Mouse (Mus musculus) small intestine, adult 2 months (tissue): Measurements from ENCODE around the gene Fbxo9.

Experiments used
- CTCF ChIP-seq: fragments of 200-500 bp; IDR thresholded peaks from 2 replicates; pipeline ENCODE4 v1.5.1; 2012; ENCODE audit warnings: low read depth, mild to moderate bottlenecking, control low read depth, inconsistent platforms, low read length, moderate library complexity, mixed read lengths; ENCODE audit not compliant: insufficient replicate concordance, insufficient read length; ENCODE audit errors: extremely low read depth
- POLR2A ChIP-seq: fragments of 200-500 bp; IDR thresholded peaks from 2 replicates; pipeline ENCODE4 v1.6.1; 2012; ENCODE audit warnings: low read depth, mild to moderate bottlenecking, control low read depth, inconsistent platforms, low read length, moderate library complexity

DNA sequence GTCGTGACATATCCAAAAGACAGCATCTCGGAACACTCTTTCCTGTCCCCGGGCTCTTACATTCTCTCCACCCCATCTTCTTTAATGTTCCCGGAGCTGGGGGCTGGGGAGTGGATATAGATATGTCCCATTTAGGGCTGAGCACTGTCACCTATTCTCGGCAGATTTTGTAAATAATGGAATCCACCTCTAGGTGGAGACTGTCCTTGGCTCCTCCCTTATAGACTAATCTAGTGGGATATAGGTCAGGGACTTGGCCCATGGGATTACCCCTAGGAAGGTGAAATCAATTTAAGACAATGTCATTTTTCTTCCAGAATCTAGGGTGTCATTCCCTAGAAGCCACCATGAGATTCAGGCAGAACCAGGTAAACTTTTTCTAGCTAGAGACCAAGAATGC is 791 bp upstream of the Fbxo9 start:
- TF ChIP-seq POLR2A (no peak), CTCF (peak; percentile 11; the same call in 1 of the 2 replicates)
